9 mouse cellular contexts compared by ENCODE assay signal in the genomic region with DNA sequence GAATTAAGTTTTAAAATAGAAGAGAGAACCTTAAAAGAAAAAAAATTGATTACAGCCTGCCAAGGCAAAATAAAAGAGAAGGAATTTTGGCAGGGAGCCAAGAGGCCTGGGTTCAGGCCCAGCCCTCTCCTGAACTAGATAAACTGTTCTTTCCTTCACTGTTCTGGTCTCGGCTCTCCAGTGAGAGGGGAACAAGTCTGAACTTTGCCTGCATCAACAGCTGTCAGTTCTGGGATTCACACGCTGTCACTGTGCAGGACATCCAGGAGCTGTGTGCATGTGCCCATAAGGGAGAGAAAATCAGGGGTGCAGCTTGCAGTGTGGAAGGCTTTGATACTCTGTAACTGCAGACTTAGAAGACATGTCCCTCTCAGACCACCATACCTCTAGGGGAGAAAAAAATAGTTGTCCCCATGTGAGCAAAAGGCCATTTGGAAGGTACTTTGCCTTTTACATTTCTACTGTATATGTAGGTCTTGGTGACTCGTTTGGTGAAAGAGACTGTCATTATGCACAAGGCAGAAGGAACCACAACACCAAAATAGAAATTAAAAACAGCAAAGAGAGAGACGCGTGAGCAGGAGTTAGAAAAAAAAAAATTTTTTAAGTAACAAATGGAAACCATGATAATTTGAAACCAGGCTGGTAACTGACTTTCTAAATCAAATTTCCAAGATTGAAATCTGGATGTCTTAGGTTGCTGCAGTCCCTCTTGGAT.
DNase-seq lines count a peak whose midpoint lies in the region; ATAC-seq and TF ChIP-seq lines count a peak whose summit lies in the region.
"Had no signal": no experiment of that assay in that cellular context is flagged by ENCODE, and none has a peak within 500 bp of the region (broad histone marks: within the 10 kb centered on the region; RNA-seq: fewer than 3 reads in every experiment).

No protein-coding gene starts in this region.

- H3K27me3 ChIP-seq in embryonic facial prominence, embryonic 11.5 days (ENCODE audit: control insufficient read depth, insufficient read depth, low read length), result no peaks in the 10 kb centered on the region
- H3K27me3 ChIP-seq in embryonic facial prominence, embryonic 10.5 days (replicated peaks; ENCODE audit: low read depth, poor library complexity, severe bottlenecking), result no peaks in the 10 kb centered on the region
- H3K27me3 ChIP-seq in heart, embryonic 10.5 days (ENCODE audit: insufficient read depth, poor library complexity, severe bottlenecking), result no peaks in the 10 kb centered on the region
- H3K27me3 ChIP-seq in limb, embryonic 14.5 days (ENCODE audit: control insufficient read depth, insufficient read depth, low read length), result no peaks in the 10 kb centered on the region
- H3K27me3 ChIP-seq: megakaryocyte, embryonic 14.5 days had no signal

- H3K4me1 ChIP-seq in embryonic facial prominence, embryonic 11.5 days (ENCODE audit: control insufficient read depth, insufficient read depth, low read length), result no peaks in the 10 kb centered on the region
- H3K4me1 ChIP-seq in embryonic facial prominence, embryonic 10.5 days, result peaks cover 4% of the 10 kb centered on the region; the same call in 1 of the 2 replicates
- peaks cover 22% of the 10 kb centered on the region; the same call in 1 of the 2 replicates for H3K4me1 ChIP-seq in heart, embryonic 10.5 days
- peaks cover 10% of the 10 kb centered on the region for H3K4me1 ChIP-seq in limb, embryonic 14.5 days (ENCODE audit: control insufficient read depth, insufficient read depth, low read length)
- H3K4me1 ChIP-seq: megakaryocyte, embryonic 14.5 days had no signal

- no peak overlapping the region for H3K4me2 ChIP-seq in embryonic facial prominence, embryonic 11.5 days (ENCODE audit: low read depth, low read length)
- H3K4me2 ChIP-seq in limb, embryonic 14.5 days (replicated peaks; ENCODE audit: low read depth, low read length, severe bottlenecking), result peak overlapping the region; percentile 15; the same call in 1 of the 2 replicates

- WGBS in embryonic facial prominence, embryonic 11.5 days, result 59% methylated on average over 5 of the region's 5 CpGs
- WGBS in embryonic facial prominence, embryonic 10.5 days, result 68% methylated on average over 5 of the region's 5 CpGs
- 48% methylated on average over 5 of the region's 5 CpGs for WGBS in heart, embryonic 10.5 days
- 43% methylated on average over 5 of the region's 5 CpGs for WGBS in limb, embryonic 14.5 days

- no peaks in the 10 kb centered on the region for H3K9me3 ChIP-seq in embryonic facial prominence, embryonic 11.5 days (replicated peaks; ENCODE audit: control insufficient read depth, low read length)
- no peaks in the 10 kb centered on the region for H3K9me3 ChIP-seq in embryonic facial prominence, embryonic 10.5 days
- no peaks in the 10 kb centered on the region for H3K9me3 ChIP-seq in heart, embryonic 10.5 days
- no peaks in the 10 kb centered on the region for H3K9me3 ChIP-seq in limb, embryonic 14.5 days (ENCODE audit: control insufficient read depth, low read length)
- H3K9me3 ChIP-seq: megakaryocyte, embryonic 14.5 days had no signal

- peak; percentile 38 for DNase-seq in embryonic facial prominence, embryonic 11.5 days (ENCODE audit: low spot score)
- DNase-seq in embryonic facial prominence, embryonic 10.5 days (ENCODE audit: low spot score), result no peak
- DNase-seq in ovary, postnatal 14 days (ENCODE audit: low spot score), result peak; percentile 17
- DNase-seq in ovary, adult 18-20 months (ENCODE audit: low spot score), result no peak
- peak; percentile 78 for DNase-seq in heart, embryonic 10.5 days (ENCODE audit: low spot score)
- peak; percentile 78 for DNase-seq in limb, embryonic 14.5 days (ENCODE audit: low spot score)
- no peak for DNase-seq in left cerebral cortex, adult 9 months (ENCODE audit: low spot score in 2 of 2)

- TF ChIP-seq POLR2A in limb, embryonic 14.5 days (IDR thresholded peaks at IDR 0.05; ENCODE audit: borderline replicate concordance, extremely low read depth, insufficient read depth, insufficient read length), result no peak

- peak; percentile 76; the same call in 1 of the 2 replicates for ATAC-seq in embryonic facial prominence, embryonic 11.5 days (replicated peaks; ENCODE audit: insufficient number of reproducible peaks, low FRiP score, low TSS enrichment, low read depth)
- peak; percentile 68; the same call in 1 of the 2 replicates for ATAC-seq in limb, embryonic 14.5 days (ENCODE audit: low FRiP score, low read depth)
- no peak for ATAC-seq in erythroid progenitor cell, adult 5-6 weeks (replicated peaks; ENCODE audit: low FRiP score, poor library complexity, severe bottlenecking)

- H3K27ac ChIP-seq in embryonic facial prominence, embryonic 11.5 days (replicated peaks; ENCODE audit: low read depth, low read length), result no peak overlapping the region; the same call in 1 of the 2 replicates
- no peak overlapping the region for H3K27ac ChIP-seq in embryonic facial prominence, embryonic 10.5 days (replicated peaks)
- peak overlapping the region; percentile 56; the same call in 1 of the 2 replicates for H3K27ac ChIP-seq in heart, embryonic 10.5 days
- H3K27ac ChIP-seq in limb, embryonic 14.5 days (replicated peaks; ENCODE audit: low read depth, low read length), result peak overlapping the region; percentile 59

- no peak overlapping the region for H3K9ac ChIP-seq in embryonic facial prominence, embryonic 11.5 days (replicated peaks; ENCODE audit: low read length)
- no peak overlapping the region for H3K9ac ChIP-seq in limb, embryonic 14.5 days (ENCODE audit: low read depth, low read length, severe bottlenecking)

- H3K36me3 ChIP-seq in embryonic facial prominence, embryonic 11.5 days (replicated peaks; ENCODE audit: control insufficient read depth, insufficient read depth, low read depth, low read length), result no peaks in the 10 kb centered on the region
- no peaks in the 10 kb centered on the region for H3K36me3 ChIP-seq in embryonic facial prominence, embryonic 10.5 days (replicated peaks)
- no peaks in the 10 kb centered on the region for H3K36me3 ChIP-seq in heart, embryonic 10.5 days
- H3K36me3 ChIP-seq in limb, embryonic 14.5 days (ENCODE audit: control insufficient read depth, insufficient read depth, low read length), result no peaks in the 10 kb centered on the region

- no peak overlapping the region for H3K4me3 ChIP-seq in embryonic facial prominence, embryonic 11.5 days (ENCODE audit: low read depth, low read length)
- H3K4me3 ChIP-seq in embryonic facial prominence, embryonic 10.5 days, result no peak overlapping the region
- H3K4me3 ChIP-seq in heart, embryonic 10.5 days, result no peak overlapping the region
- H3K4me3 ChIP-seq in limb, embryonic 14.5 days (replicated peaks; ENCODE audit: low read length), result no peak overlapping the region
- H3K4me3 ChIP-seq: megakaryocyte, embryonic 14.5 days had no signal

Comparison
In these comparisons a context has a peak if more than half of its experiments do, and no peak if none do; other contexts are left out.
1. DNase-seq: peak in embryonic facial prominence, embryonic 11.5 days (single experiment), ovary, postnatal 14 days (single experiment), heart, embryonic 10.5 days (single experiment) and limb, embryonic 14.5 days (single experiment); none in embryonic facial prominence, embryonic 10.5 days (single experiment), ovary, adult 18-20 months (single experiment) and left cerebral cortex, adult 9 months (0 of 2).
2. H3K27ac ChIP-seq: peak in heart, embryonic 10.5 days (single experiment) and limb, embryonic 14.5 days (single experiment); none in embryonic facial prominence, embryonic 11.5 days (single experiment) and embryonic facial prominence, embryonic 10.5 days (single experiment).